Mouse (Mus musculus) MEL (cell line): ENCODE measurements around the gene Slc2a4.

ENCODE experiments used
- CHD2 ChIP-seq: IDR thresholded peaks from 2 replicates; pipeline ENCODE4 v1.6.1; 2011; ENCODE audit warnings: low read length, improper control_type of control experiment
- CTCF ChIP-seq, 3 experiments: IDR thresholded peaks in 2 of 3; conservative IDR thresholded peaks in 1 of 3; 2 replicates each; pipeline ENCODE4 v1.5.1; 2011 to 2012; ENCODE audit warnings: low read length in 3 of 3, low read depth in 2 of 3, mild to moderate bottlenecking in 2 of 3, improper control_type of control experiment in 1 of 3, inconsistent platforms in 1 of 3, mixed read lengths in 1 of 3, moderate library complexity in 1 of 3; ENCODE audit not compliant: control insufficient read depth in 1 of 3, insufficient read depth in 1 of 3, poor library complexity in 1 of 3, severe bottlenecking in 1 of 3
- EP300 ChIP-seq, 2 experiments: IDR thresholded peaks; 2 replicates each; pipeline ENCODE4 v1.6.1; 2011; ENCODE audit warnings: improper control_type of control experiment in 2 of 2, low read length in 2 of 2, low read depth in 1 of 2, mild to moderate bottlenecking in 1 of 2
- ETS1 ChIP-seq: IDR thresholded peaks from 2 replicates; pipeline ENCODE4 v1.6.1; 2012; ENCODE audit warnings: low read depth, mild to moderate bottlenecking, inconsistent platforms, low read length, improper control_type of control experiment, moderate library complexity
- GATA1 ChIP-seq: IDR thresholded peaks from 2 replicates; pipeline ENCODE4 v1.6.1; 2011; ENCODE audit warnings: low read depth, low read length, improper control_type of control experiment
- HCFC1 ChIP-seq: IDR thresholded peaks from 2 replicates; pipeline ENCODE4 v1.6.1; 2012; ENCODE audit warnings: low read depth, mild to moderate bottlenecking, inconsistent platforms, low read length, improper control_type of control experiment, moderate library complexity
- KAT2A ChIP-seq: conservative IDR thresholded peaks from 2 replicates; pipeline ENCODE4 v1.6.1; 2012; ENCODE audit warnings: low read depth, low read length, improper control_type of control experiment, inconsistent platforms
- POLR2A ChIP-seq, 2 experiments: IDR thresholded peaks; 2 replicates each; pipeline ENCODE4 v1.6.1; 2011 to 2012; ENCODE audit warnings: low read length in 2 of 2, mild to moderate bottlenecking in 2 of 2, control low read depth in 1 of 2, improper control_type of control experiment in 1 of 2, low read depth in 1 of 2, moderate library complexity in 1 of 2; ENCODE audit not compliant: control insufficient read depth in 1 of 2, insufficient read depth in 1 of 2, poor library complexity in 1 of 2
- POLR2AphosphoS2 ChIP-seq: IDR thresholded peaks from 2 replicates; pipeline ENCODE4 v1.6.1; 2011; ENCODE audit warnings: low read length, improper control_type of control experiment
- RCOR1 ChIP-seq: IDR thresholded peaks from 2 replicates; pipeline ENCODE4 v1.6.1; 2012; ENCODE audit warnings: low read depth, mild to moderate bottlenecking, inconsistent platforms, low read length, improper control_type of control experiment
- TAL1 ChIP-seq: IDR thresholded peaks from 2 replicates; pipeline ENCODE4 v1.6.1; 2012; ENCODE audit warnings: mild to moderate bottlenecking, inconsistent platforms, low read length, moderate library complexity, mixed read lengths
- USF1 ChIP-seq: IDR thresholded peaks from 2 replicates; pipeline ENCODE4 v1.6.1; 2014; ENCODE audit warnings: low read depth, mild to moderate bottlenecking, inconsistent platforms, low read length, improper control_type of control experiment, moderate library complexity
- USF2 ChIP-seq, 2 experiments: IDR thresholded peaks; 2 replicates each; pipeline ENCODE4 v1.6.1; 2011 to 2012; ENCODE audit warnings: improper control_type of control experiment in 2 of 2, low read length in 2 of 2, borderline replicate concordance in 1 of 2, inconsistent platforms in 1 of 2, low read depth in 1 of 2, mild to moderate bottlenecking in 1 of 2; ENCODE audit not compliant: insufficient read depth in 1 of 2
- ZKSCAN1 ChIP-seq: IDR thresholded peaks from 2 replicates; pipeline ENCODE4 v1.6.1; 2012; ENCODE audit warnings: low read depth, mild to moderate bottlenecking, inconsistent platforms, low read length, improper control_type of control experiment, moderate library complexity

DNA sequence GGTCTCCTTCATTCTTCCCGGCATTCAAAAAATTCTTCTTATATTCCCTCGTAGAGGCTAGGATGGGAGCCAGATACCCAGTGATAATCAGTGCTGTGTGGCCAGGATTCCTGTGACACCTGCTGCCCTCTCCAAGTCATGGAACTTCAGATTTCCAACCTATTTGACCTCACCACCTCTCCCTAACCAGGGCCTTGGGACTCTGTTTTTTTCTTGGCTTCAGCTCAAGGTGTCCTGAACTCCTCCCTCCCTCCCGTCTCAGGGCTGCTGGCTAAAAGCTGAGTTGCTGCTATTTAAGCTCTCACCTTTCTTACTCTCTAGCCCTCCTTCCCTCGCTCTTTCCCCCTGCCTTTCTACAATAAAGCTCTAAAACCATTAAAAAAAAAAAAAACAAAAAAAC, 48.1 kb downstream of the Slc2a4 start:
- no peak for TF ChIP-seq POLR2AphosphoS2
- TF ChIP-seq CTCF (IDR thresholded peaks at IDR 0.05 in 2 of 3, conservative IDR thresholded peaks at IDR 0.05 in 1 of 3; ENCODE audit: control insufficient read depth in 1 of 3, insufficient read depth in 1 of 3, low read depth in 2 of 3, low read length in 3 of 3, poor library complexity in 1 of 3, severe bottlenecking in 1 of 3) = no peak
- no peak for TF ChIP-seq USF2 (IDR thresholded peaks at IDR 0.05; ENCODE audit: borderline replicate concordance in 1 of 2, insufficient read depth in 1 of 2, low read depth in 1 of 2, low read length in 2 of 2)
- no peak for TF ChIP-seq KAT2A
- TF ChIP-seq ETS1 = no peak
- no peak for TF ChIP-seq TAL1
- TF ChIP-seq EP300 (IDR thresholded peaks at IDR 0.05; ENCODE audit: low read depth in 1 of 2, low read length in 2 of 2) = no peak
- TF ChIP-seq USF1 = no peak
- TF ChIP-seq HCFC1 = no peak
- TF ChIP-seq POLR2A (IDR thresholded peaks at IDR 0.05; ENCODE audit: control insufficient read depth in 1 of 2, insufficient read depth in 1 of 2, low read depth in 1 of 2, low read length in 2 of 2, poor library complexity in 1 of 2) = no peak
- no peak for TF ChIP-seq CHD2
- TF ChIP-seq ZKSCAN1 = no peak
- TF ChIP-seq GATA1 = no peak
- no peak for TF ChIP-seq RCOR1
